Mouse (Mus musculus): ENCODE measurements around the gene Gng4.
"Not testable (repeated sequence)": the region's sequence is repeated elsewhere in the genome, so short reads cannot be mapped to it uniquely, and the experiment has no call there.

Gene Gng4

DNA sequence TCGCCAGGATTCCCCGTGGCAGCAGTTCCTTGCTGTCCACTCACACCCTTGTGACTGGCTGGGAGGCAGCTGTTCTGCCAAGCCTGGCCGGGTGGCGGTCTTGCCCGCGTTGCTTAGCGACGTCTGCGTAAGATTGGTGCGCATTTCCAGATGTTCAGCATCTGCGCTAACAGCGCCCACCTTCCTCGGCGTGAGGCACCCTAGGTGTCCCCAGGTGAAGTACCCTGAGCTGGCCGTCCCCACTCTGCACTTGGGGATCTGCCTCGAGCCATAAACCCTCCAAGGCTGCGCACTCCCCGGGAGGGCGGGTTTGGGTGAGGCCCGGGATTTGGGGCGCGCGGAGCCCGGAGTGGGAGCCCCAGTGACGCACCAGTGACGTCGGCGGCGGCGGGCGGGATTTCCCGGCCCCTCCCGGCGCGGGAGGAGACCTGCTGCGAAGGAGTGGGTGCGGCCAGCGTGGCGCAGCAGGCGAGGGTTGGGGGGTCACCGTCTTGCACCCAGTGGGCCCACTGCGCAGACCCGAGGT is at the start of gene Gng4:
TSS of gene Gng4 (plus strand) at position 166 of the 526 bp plus-strand sequence.
- in situ Hi-C loops (cut with MboI, MseI) = no loop called here

DNA sequence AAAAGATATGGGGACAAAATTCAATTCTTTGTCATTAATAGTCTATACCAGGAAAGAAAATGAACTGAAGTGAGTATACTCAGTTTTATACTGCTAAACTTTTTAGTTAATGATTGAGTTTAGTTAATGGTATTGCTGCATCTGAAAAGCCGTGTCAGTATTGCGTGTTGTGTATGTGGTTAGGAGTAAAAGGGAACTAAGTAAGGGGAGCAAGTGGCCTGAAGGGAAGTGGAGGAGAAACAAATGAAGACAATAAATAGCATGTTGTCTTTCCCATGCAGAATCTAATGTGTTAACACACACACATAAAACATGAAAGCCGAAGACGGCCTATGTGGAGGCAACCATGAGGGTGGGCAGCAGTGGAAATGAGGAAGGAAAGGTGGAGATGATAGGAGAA is 44.6 kb upstream of the Gng4 start:
- in situ Hi-C loops (cut with MboI, MseI) = no loop called here

- in situ Hi-C loops (cut with MboI, MseI) = no loop called here
Observed at GRCm38 (mm10) chr13:13745911-13746310, 37.9 kb upstream of the Gng4 start.

DNA sequence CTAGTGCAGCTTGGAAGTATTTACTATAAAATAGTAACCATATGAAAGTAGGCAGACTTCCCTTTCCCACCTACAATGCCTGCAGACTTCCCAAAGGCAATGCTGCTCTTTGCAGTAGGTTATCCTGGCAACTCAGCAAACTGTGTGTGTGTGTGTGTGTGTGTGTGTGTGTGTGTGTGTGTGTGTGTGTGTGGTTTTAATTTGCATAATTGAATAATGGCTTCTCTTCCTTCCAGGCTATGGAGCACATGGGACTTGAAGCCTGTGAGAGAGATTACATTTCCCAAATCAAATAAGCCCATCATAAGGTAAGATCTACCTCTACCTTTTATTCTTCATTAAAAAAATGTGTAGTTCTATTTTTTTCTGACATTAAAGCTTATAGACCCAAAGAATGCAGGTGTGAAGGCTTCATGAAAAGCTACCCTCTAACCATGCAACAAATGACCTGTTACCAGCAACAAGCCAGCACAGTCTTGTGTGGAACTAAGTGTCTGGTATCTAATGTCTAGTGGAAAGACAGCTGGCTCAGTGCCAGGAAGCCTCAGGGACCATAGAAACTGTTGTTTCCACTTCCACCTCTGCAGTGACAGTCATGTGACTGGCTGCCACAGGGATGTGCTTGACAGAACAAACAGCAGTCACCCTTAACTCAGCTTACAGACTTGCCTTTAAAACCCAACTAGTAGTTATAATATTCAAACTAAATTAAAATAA is 7.9 kb upstream of the Gng4 start:
- in situ Hi-C loops (cut with MboI, MseI) = no loop called here

DNA sequence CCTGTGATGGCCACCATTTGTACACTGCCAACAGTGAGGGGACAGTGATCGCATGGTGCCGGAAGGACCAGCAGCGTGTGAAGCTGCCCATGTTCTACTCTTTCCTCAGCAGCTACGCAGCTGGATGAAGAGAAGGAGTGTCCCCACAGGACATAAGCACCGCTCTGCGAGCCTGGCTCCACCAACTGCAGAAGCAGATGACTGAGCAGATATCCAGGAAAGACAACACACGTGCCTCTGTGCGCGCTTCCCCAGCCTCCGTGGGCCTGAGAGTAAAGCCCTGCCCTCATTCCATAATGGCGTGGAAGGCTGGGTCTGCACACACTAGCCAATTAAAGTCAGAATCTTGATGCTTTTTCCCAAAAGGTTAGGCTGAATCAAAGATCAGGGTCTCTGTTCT is 6.8 kb upstream of the Gng4 start:
- in situ Hi-C loops (cut with MboI, MseI) = no loop called here

DNA sequence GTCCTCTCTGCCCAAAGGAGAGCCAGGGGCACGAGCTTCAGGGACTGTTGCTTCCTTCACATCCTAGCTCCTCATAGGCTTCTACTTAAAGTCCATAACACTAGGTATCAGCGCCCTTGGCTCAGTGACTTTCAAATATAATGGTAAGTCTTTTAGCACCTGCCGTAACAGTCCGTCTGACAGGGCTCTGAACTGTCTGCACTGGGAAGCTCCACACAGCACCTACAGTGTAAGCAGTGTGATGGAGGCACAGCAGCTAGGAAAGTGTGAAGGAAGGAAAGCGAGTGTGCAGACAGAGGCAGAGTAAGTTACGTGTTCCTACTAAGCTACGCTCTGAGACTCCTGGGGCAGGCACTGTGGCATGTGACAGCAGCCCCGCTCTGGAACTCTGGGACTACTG is 6.2 kb upstream of the Gng4 start:
- in situ Hi-C loops (cut with MboI, MseI) = no loop called here

DNA sequence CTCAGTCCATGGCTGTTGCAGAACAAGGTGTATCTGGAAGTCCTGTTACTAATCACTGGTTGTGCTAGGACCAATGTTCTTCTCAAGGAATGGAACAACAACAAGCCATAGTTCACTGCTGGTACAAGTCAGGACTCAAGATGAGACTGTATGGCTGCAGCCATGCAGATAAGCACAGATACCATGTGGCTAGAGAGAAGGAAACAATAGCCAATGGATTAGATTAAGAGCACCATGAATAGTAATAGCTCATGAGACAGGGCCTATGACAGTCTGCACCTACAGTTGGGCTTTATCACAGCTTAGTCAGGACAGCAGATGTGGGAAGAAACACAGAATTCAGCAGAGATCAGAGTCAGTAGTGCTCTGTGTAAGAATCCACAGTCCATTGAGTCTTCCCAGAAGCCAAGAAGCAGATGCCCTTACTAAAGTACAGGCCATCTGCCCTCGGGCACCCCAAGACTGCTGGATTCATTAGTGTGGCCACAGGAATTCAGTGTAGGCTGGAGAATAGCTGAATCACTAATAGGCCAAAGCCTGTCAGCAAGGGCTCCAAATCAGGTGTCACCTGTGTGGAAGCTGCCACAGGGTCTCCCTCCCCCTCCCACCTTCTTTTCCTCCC is 4.9 kb upstream of the Gng4 start:
- in situ Hi-C loops (cut with MboI, MseI) = no loop called here

- in situ Hi-C loops (cut with MboI, MseI) = no loop called here
Observed at GRCm38 (mm10) chr13:13780271-13780670, 3.6 kb upstream of the Gng4 start.

- in situ Hi-C loops (cut with MboI, MseI) = no loop called here
Observed at GRCm38 (mm10) chr13:13781026-13781425, 2.8 kb upstream of the Gng4 start.

- in situ Hi-C loops (cut with MboI, MseI) = no loop called here
Observed at GRCm38 (mm10) chr13:13783296-13783695, 563 bp upstream of the Gng4 start.

DNA sequence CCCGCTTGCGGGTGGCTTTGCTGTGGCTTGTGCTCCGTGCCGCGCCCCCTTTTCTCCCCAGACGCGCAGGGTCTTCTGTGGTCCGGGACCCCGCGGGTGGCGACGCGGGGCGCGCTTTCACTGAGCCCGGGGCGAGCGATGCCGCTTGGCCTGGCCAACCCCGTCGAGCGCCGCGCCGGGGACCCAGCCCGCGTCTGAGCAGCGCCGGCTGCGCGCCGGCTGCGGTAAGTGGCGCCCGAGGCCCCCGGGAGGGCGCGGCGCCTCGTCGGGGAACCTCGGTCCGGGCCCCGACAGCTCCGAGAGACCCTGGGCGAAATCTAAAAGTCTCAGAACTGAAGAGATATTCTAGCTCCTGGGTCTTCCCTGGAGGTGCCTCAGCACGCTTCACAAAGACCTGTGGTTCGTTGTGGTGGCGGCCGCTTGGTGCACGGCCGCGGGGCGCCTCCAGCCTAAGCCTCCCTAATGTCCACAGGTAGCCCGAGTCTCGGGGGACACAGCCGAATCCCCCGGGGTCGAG is 619 bp downstream of the Gng4 start:
- in situ Hi-C loops (cut with MboI, MseI) = no loop called here

DNA sequence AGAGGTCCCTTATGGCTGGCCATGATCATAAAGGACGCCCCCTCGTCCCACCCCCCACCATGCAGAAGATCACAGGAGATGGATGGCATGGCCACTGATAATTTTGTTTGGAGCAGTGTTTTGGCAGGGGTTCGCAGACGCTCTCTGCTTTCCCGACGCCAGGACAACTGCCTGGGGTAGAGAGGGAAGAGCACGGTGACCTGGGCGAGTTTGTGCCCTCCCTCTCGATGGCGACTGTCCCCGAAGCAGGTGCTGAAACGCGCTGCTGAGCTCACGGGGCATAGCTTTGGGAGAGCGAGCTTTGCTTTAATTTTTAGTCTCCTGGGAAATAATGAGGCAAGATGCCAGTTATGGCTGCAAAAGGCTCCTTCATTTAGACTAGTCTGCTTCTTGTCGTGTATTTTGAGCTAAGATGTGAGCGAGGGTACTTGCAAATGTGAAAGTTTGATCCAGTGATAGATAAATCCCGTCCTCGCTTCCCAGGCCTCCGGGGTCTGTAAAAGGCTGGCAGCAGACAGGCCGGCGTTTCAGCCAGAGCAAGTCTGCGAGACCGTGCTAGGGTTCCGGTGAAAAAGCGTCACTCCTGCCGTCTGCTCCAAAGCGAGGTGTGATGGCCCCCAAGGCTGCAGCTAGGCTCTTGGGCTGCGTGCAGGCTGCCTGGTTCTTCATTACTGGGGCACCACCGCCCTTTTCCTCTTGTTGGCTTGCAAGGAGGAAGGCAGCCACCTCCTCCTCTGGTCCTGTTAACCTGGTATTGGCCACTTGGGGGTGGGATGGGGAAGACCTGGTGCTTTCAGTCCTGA is 1.3 kb downstream of the Gng4 start:
- in situ Hi-C loops (cut with MboI, MseI) = no loop called here

- in situ Hi-C loops (cut with MboI, MseI) = no loop called here
Observed at GRCm38 (mm10) chr13:13786971-13787370, 3.1 kb downstream of the Gng4 start.

GRCm38 (mm10) chr13:13788070-13788469 is 4.2 kb downstream of the Gng4 start:
- in situ Hi-C loops (cut with MboI, MseI) = no loop called here

DNA sequence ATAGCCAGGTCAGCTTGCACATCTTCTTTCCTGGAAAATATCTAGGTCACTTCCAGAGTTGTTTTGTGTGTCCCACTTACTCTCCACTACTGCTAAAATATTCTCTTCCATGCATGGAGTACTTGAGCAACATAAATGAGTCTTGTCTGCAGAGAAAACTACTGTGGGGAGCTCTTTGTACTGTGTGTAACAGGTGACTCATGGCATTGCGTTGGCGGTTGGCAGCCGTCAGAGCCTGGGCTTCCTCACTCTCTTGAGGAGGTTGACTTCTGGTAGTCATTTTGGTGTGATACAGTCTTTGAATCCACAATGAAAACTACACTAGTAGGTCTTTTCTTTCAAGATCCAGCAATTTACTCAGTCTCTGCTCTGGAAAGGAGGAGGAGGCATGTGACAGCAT is 8.1 kb downstream of the Gng4 start:
- in situ Hi-C loops (cut with MboI, MseI) = no loop called here

DNA sequence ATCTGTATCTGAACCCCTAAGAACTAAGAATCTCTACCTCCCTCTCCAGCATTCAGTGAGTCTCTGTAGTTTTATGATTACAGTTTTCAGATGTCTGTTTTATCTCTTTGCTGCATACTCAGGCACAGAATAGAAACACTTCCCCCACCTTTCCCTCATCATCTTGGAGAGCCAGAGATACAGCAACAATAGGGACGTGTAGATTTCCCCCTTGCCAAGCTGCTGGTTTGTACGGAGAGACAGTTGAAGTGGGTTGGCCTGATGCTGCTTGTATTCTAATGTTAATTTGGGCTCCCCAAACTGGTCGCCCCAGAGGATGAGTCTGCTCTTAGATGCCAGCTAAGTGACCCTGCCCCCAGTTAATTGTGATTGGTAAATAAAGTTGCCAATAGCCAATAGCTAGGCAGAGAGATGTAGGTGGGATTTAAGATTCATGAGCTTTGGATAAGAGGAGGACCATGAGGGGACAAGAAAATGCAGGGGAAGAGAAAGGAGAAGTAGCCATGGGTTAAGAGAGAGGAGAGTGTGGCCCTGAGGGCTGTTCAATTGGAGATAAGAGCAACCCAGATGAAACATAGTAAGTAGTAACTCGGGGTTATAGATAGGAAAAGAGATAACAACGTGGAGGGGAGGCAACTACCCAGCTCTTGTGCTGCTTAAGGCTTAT is 11.4 kb downstream of the Gng4 start:
- in situ Hi-C loops (cut with MboI, MseI) = no loop called here

DNA sequence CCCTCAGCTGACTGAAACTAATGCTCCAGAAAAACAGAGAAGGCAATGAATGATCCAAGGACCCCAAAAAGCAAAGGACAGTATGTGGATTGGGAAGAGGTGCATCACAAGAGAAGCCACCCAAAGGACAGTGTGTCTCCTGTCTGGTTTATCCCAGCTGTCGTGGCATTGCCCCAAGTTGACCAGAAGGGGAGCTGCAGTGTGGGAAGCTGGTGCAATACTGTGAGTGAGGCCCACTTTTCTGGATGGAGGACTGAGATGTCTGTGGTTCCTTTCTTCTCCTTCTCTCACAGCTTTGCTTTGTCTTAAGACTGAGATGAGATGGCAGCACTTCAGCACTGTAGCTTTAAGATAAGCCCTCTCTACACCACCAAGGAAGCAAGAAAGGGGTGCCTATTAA is 12.2 kb downstream of the Gng4 start:
- in situ Hi-C loops (cut with MboI, MseI) = no loop called here

- in situ Hi-C loops (cut with MboI, MseI) = not testable (repeated sequence)
Observed at GRCm38 (mm10) chr13:13797816-13798215, 14.0 kb downstream of the Gng4 start.

DNA sequence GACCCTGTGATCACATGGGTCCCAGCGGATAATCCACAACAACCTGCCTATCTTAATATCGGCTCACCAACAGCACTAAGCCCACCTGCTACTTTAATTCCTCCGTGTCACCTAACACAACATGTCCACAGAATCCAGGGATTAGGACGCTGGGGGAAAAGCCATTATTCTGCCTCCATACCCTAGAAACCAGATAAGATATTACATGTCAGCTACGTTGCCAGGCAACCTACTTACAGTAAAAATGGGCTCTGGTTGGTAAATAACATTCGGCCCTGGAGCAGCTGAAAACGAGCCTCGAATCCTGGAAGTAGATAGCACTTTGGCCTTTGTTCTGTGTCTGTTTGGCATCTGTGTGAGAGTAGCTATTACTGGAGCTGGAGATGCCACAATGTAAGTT is 14.9 kb downstream of the Gng4 start:
- in situ Hi-C loops (cut with MboI, MseI) = no loop called here

- in situ Hi-C loops (cut with MboI, MseI) = no loop called here
Observed at GRCm38 (mm10) chr13:13808337-13809132, 24.7 kb downstream of the Gng4 start.

DNA sequence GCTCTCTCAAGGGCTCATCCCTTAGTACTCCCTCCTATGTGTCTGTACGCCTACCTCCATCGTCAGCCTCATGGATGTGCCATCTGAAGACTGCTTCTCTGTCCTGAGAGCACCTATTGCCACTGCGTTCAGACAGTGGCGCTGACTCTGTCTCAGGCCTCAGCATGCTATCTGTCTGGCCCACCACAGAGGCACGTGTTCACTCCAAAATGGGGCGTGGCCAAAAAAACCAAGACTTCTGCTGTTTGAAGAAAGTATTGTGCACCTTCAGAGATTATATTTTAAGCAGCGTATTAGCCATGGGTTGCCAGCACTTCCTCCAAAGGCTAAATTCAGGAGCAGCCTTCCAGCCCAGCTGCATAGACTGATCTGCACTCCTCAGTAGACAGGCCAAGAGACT is 27.0 kb downstream of the Gng4 start:
- in situ Hi-C loops (cut with MboI, MseI) = no loop called here

Measured in regulatory T cell (primary cell).